Mouse (Mus musculus): ENCODE measurements at regions not wholly inside any gene's neighbourhood (a gene's known extent, or its start where the extent isn't known, plus 50 kb on each side); places are given as distances from the start of the nearest gene placed in this dataset.

- DNase-seq = no peak
Observed at GRCm38 (mm10) chr6:51065156-51065555, 367.3 kb upstream of the Nfe2l3 start.

- no peak for DNase-seq
Observed at GRCm38 (mm10) chr6:51067332-51067731, 365.1 kb upstream of the Nfe2l3 start.

GRCm38 (mm10) chr6:51069945-51070344 is 362.5 kb upstream of the Nfe2l3 start:
- DNase-seq = no peak

- DNase-seq = no peak
Observed at GRCm38 (mm10) chr6:51071243-51071642, 361.2 kb upstream of the Nfe2l3 start.

- DNase-seq = no peak
Observed at GRCm38 (mm10) chr6:51075026-51075425, 357.4 kb upstream of the Nfe2l3 start.

- peak; percentile 56 for DNase-seq
Observed at GRCm38 (mm10) chr6:51076861-51077768, 355.4 kb upstream of the Nfe2l3 start.

- no peak for DNase-seq
Observed at GRCm38 (mm10) chr6:51077769-51078096, 354.7 kb upstream of the Nfe2l3 start.

- DNase-seq = no peak
Observed at GRCm38 (mm10) chr6:51078353-51078966, 354.0 kb upstream of the Nfe2l3 start.

GRCm38 (mm10) chr6:51078967-51079355 is 353.5 kb upstream of the Nfe2l3 start:
- no peak for DNase-seq

GRCm38 (mm10) chr6:51081056-51081455 is 351.4 kb upstream of the Nfe2l3 start:
- DNase-seq = no peak

- DNase-seq = no peak
Observed at GRCm38 (mm10) chr6:51084656-51085055, 347.8 kb upstream of the Nfe2l3 start.

- no peak for DNase-seq
Observed at GRCm38 (mm10) chr6:51085547-51085946, 346.9 kb upstream of the Nfe2l3 start.

GRCm38 (mm10) chr6:51086347-51086746 is 346.1 kb upstream of the Nfe2l3 start:
- no peak for DNase-seq

GRCm38 (mm10) chr6:51087806-51088205 is 344.7 kb upstream of the Nfe2l3 start:
- no peak for DNase-seq

- no peak for DNase-seq
Observed at GRCm38 (mm10) chr6:51088641-51089372, 343.7 kb upstream of the Nfe2l3 start.

GRCm38 (mm10) chr6:51093196-51093595 is 339.3 kb upstream of the Nfe2l3 start:
- DNase-seq = no peak

- DNase-seq = no peak
Observed at GRCm38 (mm10) chr6:51094304-51094703, 338.2 kb upstream of the Nfe2l3 start.

- no peak for DNase-seq
Observed at GRCm38 (mm10) chr6:51097488-51097887, 335.0 kb upstream of the Nfe2l3 start.

- DNase-seq = no peak
Observed at GRCm38 (mm10) chr6:51100341-51100740, 332.1 kb upstream of the Nfe2l3 start.

- DNase-seq = no peak
Observed at GRCm38 (mm10) chr6:51103236-51103635, 329.2 kb upstream of the Nfe2l3 start.

- peak; percentile 33 for DNase-seq
Observed at GRCm38 (mm10) chr6:51104336-51104735, 328.1 kb upstream of the Nfe2l3 start.

- no peak for DNase-seq
Observed at GRCm38 (mm10) chr6:51108336-51108956, 324.0 kb upstream of the Nfe2l3 start.

- DNase-seq = no peak
Observed at GRCm38 (mm10) chr6:51110596-51110995, 321.9 kb upstream of the Nfe2l3 start.

Data from lung, postnatal 36 days (tissue).